Mouse (Mus musculus): ENCODE data around the gene Sytl2. TPM values are rescaled to one million over a fixed set of nuclear protein-coding genes. Genes with fewer than 3 reads are reported as not detected.

Gene Sytl2
- total RNA-seq (2021), result 10 to 100 TPM; 22.8 to 23.5 TPM

GRCm38 (mm10) chr7:90301942-90302646 is at the start of gene Sytl2:
Gene Sytl2, plus strand, starts transcription at chr7:90302252.
- peak; percentile 34 for DNase-seq
- intact Hi-C loops (cut with DNase I), result no loop called here

- no peak for DNase-seq
- intact Hi-C loops (cut with DNase I), result no loop called here
Measured at GRCm38 (mm10) chr7:90252946-90253345, 49.1 kb upstream of the Sytl2 start.

GRCm38 (mm10) chr7:90258701-90259100 is 43.4 kb upstream of the Sytl2 start:
- no peak for DNase-seq
- intact Hi-C loops (cut with DNase I), result no loop called here

- no peak for DNase-seq
- intact Hi-C loops (cut with DNase I), result no loop called here
Measured at GRCm38 (mm10) chr7:90259899-90260298, 42.2 kb upstream of the Sytl2 start.

GRCm38 (mm10) chr7:90261902-90262599 is 40.0 kb upstream of the Sytl2 start:
- intact Hi-C loops (cut with DNase I), result no loop called here
- no peak for DNase-seq

GRCm38 (mm10) chr7:90265289-90265970 is 36.6 kb upstream of the Sytl2 start, which contains the start of gene Ccdc83:
Gene Ccdc83, minus strand, starts transcription at chr7:90265777.
- DNase-seq, result peak; percentile 77
- intact Hi-C loops (cut with DNase I), result loop anchor here (5.0 kb wide), 1 partner anchor 268 kb away; no protein-coding TSS in a partner anchor

- intact Hi-C loops (cut with DNase I), result no loop called here
- DNase-seq, result no peak
Measured at GRCm38 (mm10) chr7:90270141-90270540, 31.9 kb upstream of the Sytl2 start.

GRCm38 (mm10) chr7:90274561-90275100 is 27.4 kb upstream of the Sytl2 start:
- intact Hi-C loops (cut with DNase I), result no loop called here
- no peak for DNase-seq

GRCm38 (mm10) chr7:90277246-90277645 is 24.8 kb upstream of the Sytl2 start:
- DNase-seq, result no peak
- intact Hi-C loops (cut with DNase I), result no loop called here

GRCm38 (mm10) chr7:90277769-90278168 is 24.3 kb upstream of the Sytl2 start:
- intact Hi-C loops (cut with DNase I), result no loop called here
- no peak for DNase-seq

- DNase-seq, result no peak
- intact Hi-C loops (cut with DNase I), result no loop called here
Measured at GRCm38 (mm10) chr7:90279136-90279535, 22.9 kb upstream of the Sytl2 start.

GRCm38 (mm10) chr7:90280274-90280875 is 21.7 kb upstream of the Sytl2 start:
- peak; percentile 21 for DNase-seq
- intact Hi-C loops (cut with DNase I), result no loop called here

- DNase-seq, result no peak
- intact Hi-C loops (cut with DNase I), result no loop called here
Measured at GRCm38 (mm10) chr7:90280878-90281277, 21.2 kb upstream of the Sytl2 start.

GRCm38 (mm10) chr7:90281759-90282546 is 20.1 kb upstream of the Sytl2 start:
- DNase-seq, result no peak
- intact Hi-C loops (cut with DNase I), result no loop called here

GRCm38 (mm10) chr7:90282786-90283185 is 19.3 kb upstream of the Sytl2 start:
- intact Hi-C loops (cut with DNase I), result no loop called here
- DNase-seq, result no peak

GRCm38 (mm10) chr7:90284793-90285192 is 17.3 kb upstream of the Sytl2 start:
- DNase-seq, result no peak
- intact Hi-C loops (cut with DNase I), result no loop called here

- intact Hi-C loops (cut with DNase I), result no loop called here
Measured at GRCm38 (mm10) chr7:90291885-90292284, 10.2 kb upstream of the Sytl2 start.

GRCm38 (mm10) chr7:90302647-90303552 is 848 bp downstream of the Sytl2 start:
- intact Hi-C loops (cut with DNase I), result no loop called here
- no peak for DNase-seq

More at GRCm38 (mm10) chr7:90291885-90292284, 10.2 kb upstream of the Sytl2 start:
- DNase-seq, result no peak

GRCm38 (mm10) chr7:90306079-90306478 is 4.0 kb downstream of the Sytl2 start:
- intact Hi-C loops (cut with DNase I), result no loop called here
- DNase-seq, result no peak

Data from left cerebral cortex, postnatal 4 days (tissue).